Mouse (Mus musculus) adrenal gland, postnatal 4 days (tissue): ENCODE results near the gene Bak1. TPM values are rescaled to one million over a fixed set of nuclear protein-coding genes. Genes with fewer than 3 reads are reported as not detected.

ENCODE experiments used
- DNase-seq, 2 experiments: peaks; one replicate each; pipeline ENCODE4 v3.0.0; 2021 to 2022; ENCODE audit warnings: low spot score in 2 of 2, mixed read lengths in 2 of 2
- total RNA-seq, 2 experiments: library from RNA; stranded (reverse); gene quantifications; 2 replicates each; pipeline ENCODE4 v1.2.3; 2021

The Bak1 gene
- total RNA-seq, 2 experiments from 2014 or later: 43.8 to 46.4 TPM

DNA sequence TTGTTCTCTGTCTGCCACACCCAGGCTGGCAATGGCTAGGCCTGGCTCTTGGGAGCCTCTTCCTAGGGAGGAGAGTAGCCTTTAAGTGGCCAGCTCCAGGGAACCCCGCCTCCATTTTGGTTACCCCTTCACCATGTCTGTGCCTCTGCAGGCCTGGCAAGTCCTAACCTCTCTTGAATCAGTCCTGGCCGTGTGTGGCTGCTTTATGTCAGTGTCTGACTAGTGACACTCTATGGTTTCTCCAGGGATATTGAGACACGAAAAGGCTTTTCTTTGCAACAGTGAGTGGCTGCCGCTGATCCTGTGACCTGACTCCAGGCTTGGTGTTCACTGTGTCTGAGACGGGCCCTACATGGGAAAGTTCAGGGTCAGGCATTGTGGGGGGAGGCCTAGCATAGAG lies 22.0 kb upstream of the Bak1 start:
- DNase-seq: no peak

DNA sequence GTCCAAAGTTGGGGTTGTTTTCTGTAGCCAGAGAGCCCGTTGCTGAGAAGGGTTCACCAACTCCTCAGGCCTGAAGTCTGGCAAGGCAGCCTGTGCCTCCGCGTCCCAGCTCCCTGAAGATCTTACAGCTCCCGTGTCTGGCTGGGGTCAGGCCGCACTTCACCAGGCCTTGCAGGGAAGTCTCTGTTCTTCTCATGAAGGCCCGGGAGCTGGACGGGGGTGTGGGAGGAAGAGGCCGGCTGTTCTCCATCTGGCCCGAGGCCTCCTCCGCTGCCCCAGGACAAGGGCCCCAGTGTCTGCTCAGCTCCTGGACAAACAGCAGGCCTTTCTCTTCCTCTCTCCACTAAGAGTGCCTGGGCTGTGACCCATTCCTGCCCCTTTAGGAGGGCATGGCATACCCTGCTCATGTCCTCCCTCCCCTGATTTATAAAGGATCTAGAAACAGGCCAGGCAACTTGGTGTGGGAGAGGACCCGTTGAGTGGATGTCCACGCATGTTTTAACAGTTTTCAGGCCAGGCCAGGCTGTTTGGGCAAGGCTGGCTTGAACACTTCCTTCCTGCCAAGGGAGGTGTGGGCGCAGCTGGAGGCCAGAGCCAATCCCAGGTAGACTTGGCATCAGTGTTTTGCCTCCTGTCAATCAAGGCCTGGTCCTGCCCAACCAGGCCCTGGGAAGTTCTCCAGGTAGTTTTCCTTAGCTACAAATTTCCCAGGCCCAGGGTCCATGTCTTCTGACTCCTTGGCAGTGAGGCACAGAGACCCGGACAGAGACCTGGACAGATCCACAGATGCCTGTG lies 19.8 kb upstream of the Bak1 start:
- DNase-seq: no peak

DNA sequence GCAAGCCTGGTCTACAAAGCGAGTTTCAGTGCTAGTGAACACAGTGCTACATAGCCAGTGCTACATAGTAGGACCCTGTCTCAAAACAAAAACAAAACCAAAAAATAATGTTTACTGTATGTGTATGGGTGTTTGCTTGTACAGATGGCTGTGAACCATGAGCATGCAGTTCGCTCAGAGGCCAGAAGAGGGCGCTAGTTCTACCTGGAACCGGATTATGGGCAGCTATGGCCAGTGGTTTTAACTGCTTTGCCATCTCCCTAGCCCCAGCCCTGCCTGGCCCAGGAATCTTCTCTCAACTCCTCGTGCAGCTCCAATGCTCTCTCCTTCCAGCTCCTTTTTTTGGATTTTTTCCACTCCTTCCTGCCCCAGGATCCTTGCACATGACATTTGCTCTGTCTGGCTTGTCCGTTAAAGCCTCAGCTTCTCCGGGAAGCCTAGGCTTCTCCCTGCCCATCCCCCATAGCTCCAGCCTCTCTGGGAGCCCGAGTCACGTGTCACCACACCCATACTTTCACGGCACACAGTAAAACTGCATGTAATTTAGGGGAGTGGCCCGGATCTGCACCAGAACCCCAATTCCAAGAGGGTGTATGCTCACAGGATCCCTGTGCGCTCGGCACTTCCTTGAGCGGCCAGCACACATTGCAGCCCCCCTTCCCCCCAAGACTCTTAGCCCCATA lies 19.1 kb upstream of the Bak1 start:
- DNase-seq: no peak

DNA sequence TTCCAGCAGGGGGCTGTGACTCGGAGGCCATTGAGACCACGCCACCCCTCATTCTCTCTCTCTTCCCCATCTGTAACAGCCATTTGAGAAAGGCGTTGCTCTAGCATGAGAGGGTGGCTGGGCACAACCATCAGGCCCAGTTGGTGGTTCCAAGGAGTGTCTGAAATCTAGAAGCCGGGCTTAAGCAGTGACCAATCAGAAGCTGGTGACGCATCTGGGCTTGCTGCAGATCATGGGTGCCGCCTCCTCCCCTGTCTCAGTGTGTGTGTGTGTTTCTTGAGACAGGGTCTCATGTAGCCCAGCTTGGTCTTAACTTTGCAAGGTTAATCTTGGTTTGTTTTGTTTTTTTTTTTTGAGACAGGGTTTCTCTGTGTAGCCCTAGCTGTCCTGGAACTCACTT lies 16.4 kb upstream of the Bak1 start:
- DNase-seq: no peak

DNA sequence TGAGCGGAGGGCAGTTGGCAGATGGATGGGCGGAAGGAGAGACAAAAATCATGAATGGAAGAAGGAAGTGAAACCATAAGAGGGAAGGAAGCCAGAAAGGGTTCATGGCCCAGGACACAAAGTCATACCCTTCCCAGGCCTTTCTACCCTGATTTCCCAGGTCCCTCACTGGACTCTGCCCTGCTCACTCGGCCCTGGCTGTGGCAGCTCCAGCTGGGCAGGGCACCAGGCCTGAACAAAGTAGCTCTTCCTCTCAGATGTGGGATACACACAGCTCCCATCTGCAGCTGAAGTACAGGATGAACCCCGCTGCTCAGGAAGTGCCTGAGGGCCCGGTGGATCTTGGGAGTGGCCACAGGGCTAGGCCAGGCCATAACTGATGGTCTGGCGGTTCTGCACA lies 14.0 kb upstream of the Bak1 start:
- no peak for DNase-seq

DNA sequence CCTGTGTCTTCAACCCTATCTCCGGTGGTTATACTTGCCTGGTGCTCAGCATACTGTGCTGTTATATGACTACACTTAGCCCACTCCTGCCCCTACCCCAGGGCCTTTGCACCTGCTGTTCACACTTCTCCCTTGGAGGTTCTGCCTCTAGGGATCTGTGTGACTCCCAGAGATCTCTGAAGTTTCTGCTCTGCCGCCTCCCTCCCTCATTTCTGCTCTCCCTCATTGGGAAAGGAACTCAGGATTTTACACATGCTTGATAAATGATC lies 12.9 kb upstream of the Bak1 start:
- DNase-seq: no peak

DNA sequence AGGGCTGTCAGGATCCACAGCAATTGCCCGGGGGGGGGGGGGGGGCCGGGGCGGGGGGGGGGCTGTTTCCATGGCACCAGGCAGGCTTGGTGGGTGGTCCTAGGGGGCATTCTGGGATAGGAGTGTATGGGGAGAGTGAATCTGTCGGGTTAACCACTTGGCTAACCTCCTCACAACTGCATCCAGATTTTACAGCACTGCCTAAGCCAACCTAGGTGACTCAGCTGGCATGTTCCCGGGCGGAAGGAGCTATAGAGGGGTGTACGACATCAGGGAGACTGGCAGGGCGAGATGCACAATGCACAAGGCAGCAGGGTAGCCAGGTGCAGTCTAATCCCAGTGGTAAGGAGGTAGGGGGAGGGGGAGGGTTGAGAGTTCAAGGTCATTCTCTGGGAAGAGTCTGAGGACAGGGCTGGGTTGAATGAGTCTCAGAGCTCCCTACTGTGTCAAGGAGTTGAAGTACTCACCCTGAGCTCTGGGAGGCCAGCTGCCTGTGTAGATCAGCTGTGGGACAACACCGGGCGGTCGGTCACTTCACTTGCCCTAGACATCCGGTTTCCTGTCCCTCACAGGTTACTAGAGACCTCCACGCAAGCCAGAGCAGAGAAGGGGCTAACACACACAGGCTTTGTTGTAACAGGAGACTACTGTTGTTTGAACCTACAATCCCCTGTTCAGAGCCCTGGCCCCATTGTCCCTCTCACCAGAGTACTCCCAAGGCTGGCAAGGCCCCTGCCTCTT lies 12.4 kb upstream of the Bak1 start:
- DNase-seq: no peak

DNA sequence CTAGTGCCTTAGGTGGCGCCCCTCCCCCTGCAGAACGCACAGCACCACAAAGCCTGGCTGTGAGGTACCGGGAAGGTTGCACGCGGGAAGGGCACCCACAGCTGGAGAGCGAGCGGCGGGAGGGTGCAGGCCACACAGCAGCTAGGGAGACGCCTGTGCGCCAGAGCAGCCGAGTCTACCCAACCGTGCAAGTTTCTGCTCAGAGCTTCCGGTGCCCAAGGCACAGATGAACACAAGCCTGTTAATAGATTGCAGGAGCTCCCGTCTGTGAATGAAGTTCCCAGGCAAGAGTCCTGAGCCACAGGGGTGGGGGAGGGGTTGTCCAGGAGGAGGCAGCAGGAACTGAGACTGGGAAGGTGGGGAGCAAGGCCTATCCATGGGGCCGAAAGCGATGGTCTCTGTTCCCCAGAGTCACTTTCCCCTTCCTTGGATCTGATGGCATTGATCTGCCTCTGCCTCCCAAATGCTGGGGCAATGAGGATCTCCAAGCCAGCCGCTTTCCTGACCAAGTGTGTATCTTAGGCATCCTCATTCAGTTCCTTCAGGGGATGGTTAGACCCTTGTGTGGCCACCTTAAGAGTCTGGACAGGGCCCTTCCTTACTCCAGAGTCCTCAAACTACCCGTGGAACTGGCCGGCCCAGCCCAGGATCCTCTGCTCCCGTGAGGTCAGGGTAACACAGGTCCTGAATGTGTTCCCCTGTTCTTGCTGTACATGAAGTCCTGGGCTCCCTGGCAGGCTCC lies 11.7 kb upstream of the Bak1 start:
- DNase-seq: no peak

DNA sequence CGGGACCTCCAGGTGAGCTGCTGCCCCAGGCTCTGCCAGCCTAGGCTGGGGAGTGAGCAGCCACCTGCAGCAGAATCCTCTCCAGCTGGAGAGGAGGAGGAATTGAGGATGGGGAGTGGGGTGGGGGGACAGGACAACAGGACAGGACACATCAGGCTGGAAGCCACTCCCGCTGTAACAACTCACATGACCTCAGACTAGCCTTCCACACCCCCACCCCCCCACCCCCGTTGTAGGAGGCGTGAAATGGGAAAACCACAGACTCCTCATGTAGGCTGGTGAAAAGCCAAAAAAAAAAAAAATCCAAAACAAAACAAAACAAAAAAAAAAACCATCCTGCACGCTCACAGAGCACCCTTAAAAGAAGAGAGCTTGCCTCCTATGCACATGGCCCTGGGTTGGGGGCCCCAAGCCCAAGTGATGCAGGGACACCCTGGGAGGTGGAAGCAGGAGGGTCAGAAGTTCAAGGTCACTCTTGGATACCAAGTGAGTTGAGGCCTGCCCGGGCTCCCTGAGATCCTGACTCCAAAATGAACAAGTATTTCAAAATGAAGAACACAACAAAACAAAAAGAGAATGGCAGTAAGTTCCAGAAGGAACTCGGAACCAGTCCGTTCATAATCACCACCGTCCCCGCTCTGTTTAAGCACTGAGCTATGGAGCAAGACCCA lies 10.8 kb upstream of the Bak1 start:
- DNase-seq: no peak

DNA sequence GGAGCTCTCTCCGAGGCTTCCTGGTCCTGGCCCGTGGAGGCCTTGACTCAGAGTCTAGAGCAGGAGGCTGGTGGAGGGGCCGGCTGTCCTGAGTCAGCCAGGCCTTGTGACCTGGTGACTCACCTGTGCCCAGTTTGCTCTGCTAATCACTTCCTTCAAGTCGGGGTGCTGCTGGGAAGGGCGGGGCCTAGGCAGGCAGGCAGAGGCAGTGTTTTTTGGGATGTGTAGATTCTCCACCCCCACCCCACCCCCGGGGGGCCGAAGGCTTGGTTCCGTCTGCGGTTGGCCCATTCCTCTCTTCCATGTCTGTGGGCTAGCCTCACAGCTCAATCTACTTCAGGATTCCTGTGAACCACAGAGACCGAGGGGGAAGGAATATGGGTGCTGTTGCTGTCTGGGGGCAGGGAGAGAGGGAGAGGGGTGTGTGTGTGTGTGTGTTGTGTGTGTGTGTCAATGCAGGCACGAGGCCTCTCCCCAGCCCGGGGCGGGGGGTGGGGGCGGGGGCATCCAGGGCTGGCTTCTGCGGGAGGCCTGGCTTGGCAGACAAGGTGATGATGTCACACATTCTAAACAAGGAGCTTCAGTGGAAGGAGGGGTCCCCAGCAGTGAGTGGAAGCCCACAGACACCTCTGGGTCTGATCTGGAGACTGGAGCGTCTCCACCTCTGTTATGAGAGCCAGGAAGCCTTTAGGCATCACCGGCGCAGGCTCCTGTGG lies 9.7 kb upstream of the Bak1 start:
- DNase-seq: no peak

DNA sequence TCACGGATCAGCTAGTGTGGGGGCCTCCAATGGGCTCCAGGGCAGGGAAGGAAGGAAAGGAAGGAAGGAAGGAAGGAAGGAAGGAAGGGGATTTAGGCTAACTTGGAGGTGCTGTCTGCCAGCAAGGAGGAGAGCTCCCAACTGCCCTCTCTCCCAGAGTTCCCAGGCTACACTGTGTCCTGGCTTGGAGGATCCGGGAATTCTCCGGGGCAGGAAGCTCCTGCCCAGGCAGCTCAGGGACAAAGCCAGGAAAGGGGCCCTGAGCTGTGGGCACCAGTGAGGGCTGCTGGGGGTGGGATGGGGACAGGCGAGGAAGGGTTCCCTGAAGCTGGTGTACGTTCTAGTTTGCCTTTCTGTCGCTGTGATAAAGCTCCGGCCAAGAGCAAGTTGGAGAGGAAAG lies 7.7 kb upstream of the Bak1 start:
- DNase-seq: no peak

DNA sequence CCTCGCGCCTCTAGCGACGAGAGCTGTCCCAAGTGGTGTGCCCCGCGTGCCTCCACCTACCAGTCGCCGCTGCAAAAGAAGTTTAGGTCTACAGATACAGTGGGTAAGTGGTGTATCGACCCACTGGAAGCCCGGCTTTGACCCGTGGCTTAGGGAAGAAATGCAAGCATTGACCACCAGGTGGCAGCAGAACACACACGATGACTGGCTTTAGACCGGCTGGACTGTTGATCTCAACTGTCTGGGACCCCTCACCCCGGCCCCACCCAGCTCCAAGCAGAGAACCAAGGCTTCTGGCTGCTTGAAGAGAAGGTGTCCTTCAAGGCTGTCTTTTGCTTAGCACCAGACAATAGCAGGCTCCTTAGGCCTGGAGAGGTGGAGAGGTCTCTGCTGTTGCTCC lies 4.1 kb upstream of the Bak1 start:
- DNase-seq: peak; percentile 62 to 73

DNA sequence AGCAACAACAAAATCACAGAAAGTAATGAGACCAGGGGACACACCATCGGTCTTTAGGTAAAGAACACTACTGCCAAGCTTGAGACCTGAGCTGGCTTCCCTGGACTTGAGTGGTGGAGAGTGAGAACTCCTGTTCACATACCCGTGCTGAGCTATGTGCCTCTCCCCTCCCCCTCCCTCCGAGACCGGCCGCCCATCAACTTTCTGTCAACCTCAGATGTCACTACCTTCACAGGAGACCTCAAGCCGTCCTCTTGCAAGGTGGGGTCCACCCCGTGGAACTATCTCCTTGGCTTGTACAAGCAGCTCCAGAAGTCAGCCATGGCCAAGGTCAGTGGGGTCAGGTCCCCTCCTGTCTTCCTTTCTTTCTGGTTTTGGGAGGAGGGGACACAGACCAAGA lies 3.5 kb upstream of the Bak1 start:
- no peak for DNase-seq

DNA sequence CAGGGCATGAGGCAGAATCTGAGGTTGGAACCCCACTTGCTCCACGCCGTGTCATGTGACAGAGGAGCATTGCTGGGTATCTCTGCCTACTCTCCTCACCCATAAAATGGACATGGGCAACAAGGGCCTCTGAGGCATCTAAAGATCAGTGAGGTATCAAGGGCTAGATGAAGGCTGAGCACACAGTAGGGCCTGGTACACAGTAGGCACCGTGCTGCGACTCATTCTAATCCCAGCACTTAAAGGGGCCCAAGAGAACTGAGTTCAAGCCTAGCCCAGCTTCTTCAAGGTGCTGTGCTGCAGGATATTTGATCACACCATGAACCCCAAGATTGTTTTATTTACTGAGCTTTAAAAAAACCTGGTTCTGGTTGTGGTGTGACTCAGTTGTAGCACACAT lies 2.1 kb upstream of the Bak1 start:
- no peak for DNase-seq

DNA sequence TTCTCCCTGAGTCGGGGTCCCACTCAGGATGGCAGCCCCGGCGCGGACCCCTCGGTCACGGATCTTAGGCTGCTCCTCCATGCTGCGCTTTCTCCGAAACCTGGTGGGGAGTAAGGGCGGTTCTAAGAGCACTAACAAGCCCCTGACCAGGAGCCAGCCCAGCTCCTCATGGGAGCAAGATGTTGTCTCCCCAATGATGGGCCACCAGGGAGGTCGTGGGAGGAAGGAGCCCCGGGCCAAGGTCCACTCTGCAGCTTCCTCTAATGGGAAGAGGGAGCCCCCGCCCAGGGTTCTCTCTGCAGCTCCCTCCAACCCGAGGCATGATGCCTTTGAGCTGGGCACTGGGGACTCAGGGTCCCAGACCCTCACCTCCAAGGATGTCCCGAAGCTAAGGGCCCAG lies 622 bp upstream of the Bak1 start:
- no peak for DNase-seq

DNA sequence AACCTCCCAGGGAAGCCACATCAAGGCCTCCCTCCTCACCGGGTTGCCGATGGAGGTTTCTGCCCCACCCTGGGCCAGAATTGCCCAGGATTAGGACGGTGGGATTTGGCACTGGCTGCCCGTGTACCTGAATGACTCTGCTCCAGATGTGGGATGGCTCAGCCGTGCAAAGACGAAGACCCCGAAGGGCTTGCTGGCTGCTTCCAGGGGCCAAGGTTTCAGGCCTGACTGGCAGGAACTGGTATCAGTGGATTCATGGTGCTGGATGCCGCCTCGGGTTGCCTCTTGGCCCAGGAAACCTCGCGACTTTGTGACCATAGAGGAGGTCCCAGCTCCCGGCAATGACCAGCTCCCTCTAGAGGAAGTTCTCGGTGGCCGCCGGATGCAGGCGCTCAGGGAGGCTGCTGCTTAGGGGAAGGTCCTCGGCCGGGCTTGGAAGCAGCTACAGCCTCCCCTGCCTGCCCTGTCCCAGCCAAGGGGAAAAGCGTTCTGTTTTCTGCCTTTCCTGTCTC lies 469 bp downstream of the Bak1 start:
- DNase-seq: peak; percentile 72 to 85

DNA sequence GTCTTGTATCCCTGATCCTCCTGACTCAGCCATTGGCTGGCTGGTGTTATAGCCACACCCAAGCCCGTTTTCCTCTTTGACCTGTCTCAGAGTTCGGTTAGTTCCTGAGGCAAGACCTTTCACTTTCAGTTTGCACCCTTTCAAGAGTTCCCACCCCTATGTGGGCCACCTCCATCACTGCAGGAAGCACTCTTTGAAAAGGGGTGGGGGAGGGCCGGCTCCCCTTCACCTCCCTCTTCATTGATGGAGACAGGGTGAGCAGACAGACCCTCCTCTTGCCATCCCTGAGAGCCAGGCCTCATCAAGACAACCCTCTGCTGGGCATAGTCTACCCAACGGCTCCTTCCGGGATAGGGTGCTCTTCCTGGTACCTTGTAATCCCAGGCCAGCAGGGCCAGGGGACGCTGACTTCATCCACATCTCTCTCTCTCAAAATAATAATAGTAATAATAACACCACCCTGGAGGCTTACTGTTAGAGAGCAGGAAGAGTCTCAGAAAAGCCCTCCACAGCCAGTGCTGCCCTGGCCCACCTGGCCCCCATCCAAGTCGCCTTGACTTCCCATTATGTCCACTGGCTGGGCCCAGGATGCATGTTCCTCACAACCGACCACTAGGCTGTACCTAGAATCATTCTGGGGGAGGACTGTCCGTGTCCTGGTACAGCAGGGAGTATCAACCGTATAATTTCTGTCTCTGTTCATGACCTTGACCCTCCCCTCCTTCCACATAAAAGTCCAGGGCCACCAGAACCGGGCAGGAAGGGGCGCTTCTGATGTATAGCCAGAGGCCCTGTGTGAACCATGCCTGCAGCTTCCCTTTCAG lies 1.1 kb downstream of the Bak1 start:
- DNase-seq: no peak

DNA sequence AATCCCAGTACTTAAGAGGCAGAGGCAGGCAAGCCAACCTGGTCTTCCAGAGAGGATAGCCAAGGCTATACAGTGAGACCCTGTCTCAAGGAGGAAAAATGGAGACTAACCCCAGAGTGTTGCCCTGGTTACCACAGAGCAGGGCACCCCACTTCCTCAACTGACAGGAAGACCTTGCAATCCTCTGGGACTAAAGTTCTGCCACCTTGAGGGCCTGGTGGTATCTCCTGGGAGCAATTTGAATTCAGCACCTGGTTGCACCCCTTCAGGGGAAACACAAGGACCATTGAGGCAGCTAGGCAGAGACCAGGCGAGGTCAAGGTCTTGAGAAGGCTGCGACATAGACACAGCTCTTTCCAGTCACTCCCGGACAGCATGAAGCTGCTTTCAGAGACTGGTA lies 2.9 kb downstream of the Bak1 start:
- no peak for DNase-seq

DNA sequence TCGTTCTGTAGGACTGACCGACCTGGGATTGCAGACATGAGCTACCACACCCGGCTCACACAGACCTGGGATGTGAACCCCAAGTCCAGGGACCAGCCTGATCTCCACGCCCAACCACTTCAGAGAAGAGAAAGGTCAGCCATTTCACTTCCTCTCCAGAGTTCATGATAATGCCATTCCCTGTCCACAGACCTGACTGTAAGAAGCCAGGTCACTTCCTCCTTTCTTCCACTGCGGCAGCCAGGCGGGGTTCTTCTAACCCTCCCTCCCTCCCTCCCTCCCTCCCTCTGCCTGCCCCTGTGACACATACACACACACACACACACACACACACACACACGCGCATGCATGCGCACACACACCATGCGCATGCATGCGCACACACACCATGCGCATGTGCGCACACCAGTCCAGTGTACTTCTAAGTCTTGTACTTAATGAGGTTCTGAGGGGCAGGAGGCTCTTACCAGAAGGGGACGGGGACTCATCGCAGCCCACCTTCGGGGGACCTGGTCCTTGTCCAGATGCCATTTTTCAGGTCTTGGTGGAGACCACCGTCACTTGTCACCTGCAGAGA lies 3.4 kb downstream of the Bak1 start:
- no peak for DNase-seq
